Comparison of ENCODE assay signal across 17 mouse cellular contexts in the genomic region with DNA sequence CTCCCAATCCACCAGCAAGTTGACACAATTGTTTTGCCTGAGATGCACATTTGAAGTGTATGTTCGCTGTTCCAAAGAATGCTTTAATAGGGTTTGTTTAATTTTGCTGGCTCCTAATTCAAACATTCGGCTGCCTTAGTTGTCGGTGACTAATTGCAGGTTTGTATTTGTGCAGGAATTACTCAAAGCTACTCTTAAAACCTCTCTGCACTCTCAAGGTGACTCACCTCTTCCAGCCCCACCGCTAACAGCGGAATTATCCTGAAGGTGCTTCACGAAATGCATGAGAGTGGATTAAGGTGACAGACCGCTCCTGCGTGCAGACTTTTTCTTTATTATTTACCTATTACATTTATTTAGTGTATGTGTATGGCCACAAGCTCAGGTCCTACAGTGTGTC. TPM values are rescaled to one million over a fixed set of nuclear protein-coding genes. Genes with fewer than 3 reads are reported as not detected.
"Had no signal": no experiment of that assay in that cellular context is flagged by ENCODE, and none has a peak within 500 bp of the region (broad histone marks: within the 10 kb centered on the region; RNA-seq: fewer than 3 reads in every experiment).

No protein-coding gene starts in this region.

- H3K27ac ChIP-seq: limb, embryonic 10.5 days; liver, embryonic 15.5 days; midbrain, embryonic 10.5 days; neural tube, embryonic 12.5 days had no signal

- H3K4me3 ChIP-seq: limb, embryonic 10.5 days; liver, embryonic 15.5 days; midbrain, embryonic 10.5 days; neural tube, embryonic 12.5 days had no signal

- H3K27me3 ChIP-seq: liver, embryonic 15.5 days had no signal

- H3K4me2 ChIP-seq: liver, embryonic 11.5 days; liver, embryonic 15.5 days; neural tube, embryonic 12.5 days had no signal

- DNase-seq: kidney, adult 11 months; midbrain, embryonic 14.5 days; right cerebral cortex, postnatal 4 days; spleen, adult 18-20 months; thymus, postnatal 4 days had no signal

- H3K36me3 ChIP-seq: limb, embryonic 10.5 days; liver, embryonic 15.5 days; midbrain, embryonic 10.5 days; neural tube, embryonic 12.5 days had no signal

- H3K9ac ChIP-seq: liver, embryonic 15.5 days; neural tube, embryonic 12.5 days had no signal

- H3K9me3 ChIP-seq: limb, embryonic 10.5 days; liver, embryonic 15.5 days; midbrain, embryonic 10.5 days; neural tube, embryonic 12.5 days had no signal

RNA-seq across cellular contexts. Expression of a gene that starts 2.0 kb away (rescaled TPM):
- total RNA-seq: layer of hippocampus, postnatal 14 days; left cerebral cortex, adult 18-20 months; left cerebral cortex, postnatal 14 days; neutrophil, adult 5-6 weeks had no signal
- polyA plus RNA-seq: intestine, embryonic 14.5 days; large intestine, adult 2 months; limb, embryonic 10.5 days; limb, embryonic 14.5 days; midbrain, embryonic 10.5 days; midbrain, embryonic 14.5 days; neural tube, embryonic 12.5 days had no signal
